Mouse (Mus musculus): ENCODE measurements at regions not wholly inside any gene's neighbourhood (a gene's known extent, or its start where the extent isn't known, plus 50 kb on each side); places are given as distances from the start of the nearest gene placed in this dataset.

- TF ChIP-seq CTCF (IDR thresholded peaks at IDR 0.05; ENCODE audit: low read depth) (no peak), EP300 (optimal IDR thresholded peaks at IDR 0.05) (no peak)
These were observed 54.2 kb upstream of the Hdhd5 start for GRCm38 (mm10) chr6:120585118-120585940.

All from stomach, postnatal 0 days (tissue).